Mouse (Mus musculus): Measurements from ENCODE around the gene Braf. TPM values are rescaled to one million over a fixed set of nuclear protein-coding genes. Genes with fewer than 3 reads are reported as not detected.
A peak's percentile ranks its signal among the peaks of the same experiment; 100 is the strongest.
"Not testable (repeated sequence)": the region's sequence is repeated elsewhere in the genome, so short reads cannot be mapped to it uniquely, and the experiment has no call there.

Braf gene
- polyA plus RNA-seq (2015; fragmentation: Nextera tagmentation; extraction: Ambion mirVana) = 6.2 and 8.0 TPM in 2 replicates

DNA sequence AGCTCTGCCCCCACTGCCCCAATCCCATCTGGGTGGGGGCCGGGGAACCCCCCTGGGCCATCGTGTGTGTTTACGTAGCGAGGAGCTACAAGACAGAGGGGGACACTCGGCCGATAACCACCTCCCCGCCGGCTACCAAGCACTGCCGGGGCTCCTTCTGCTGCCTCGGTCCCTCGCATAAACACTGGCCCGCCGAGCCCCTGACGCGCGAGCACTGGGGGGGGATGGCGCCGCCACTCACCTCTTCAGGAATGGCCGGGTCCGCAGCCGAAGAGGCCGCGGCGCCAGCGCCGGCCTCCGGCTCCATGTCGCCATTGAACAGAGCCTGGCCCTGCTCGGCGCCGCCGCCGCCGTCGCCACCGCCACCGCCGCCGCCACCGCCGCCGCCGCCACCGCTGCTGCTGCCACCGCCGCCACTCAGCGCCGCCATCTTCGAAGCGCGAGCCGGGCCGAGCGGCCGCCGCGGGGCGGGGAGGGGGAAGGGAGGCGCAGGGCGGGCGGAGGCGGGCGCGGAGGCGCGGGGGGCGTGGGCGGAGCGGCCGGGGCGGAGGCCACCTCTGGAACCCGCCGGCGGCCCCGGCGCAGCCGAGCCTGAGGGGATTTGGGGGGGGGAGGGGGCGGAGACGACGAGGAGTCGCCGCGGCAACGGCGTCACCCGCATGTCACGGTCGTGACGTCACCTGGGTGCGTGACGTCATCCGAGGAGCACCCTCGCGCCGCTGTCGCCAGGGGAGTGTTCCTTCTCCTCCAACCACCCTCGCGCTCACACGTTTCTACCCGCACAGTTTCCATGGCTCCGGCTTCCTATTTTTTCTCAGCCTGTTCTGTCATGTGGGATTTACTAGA is at the start of gene Braf:
Braf (minus strand) TSS at position 598 of the 846 bp plus-strand sequence.
- peak within 1 kb of the TSS; percentile 87 for H3K4me3 ChIP-seq (replicated peaks)
- WGBS (ENCODE audit: insufficient replicate concordance) = under 1% methylated on average over 81 of the region's 101 CpGs
- H3K27ac ChIP-seq = peak within 1 kb of the TSS; percentile 88
- H3K36me3 ChIP-seq = no peaks in the 10 kb centered on the region
- peak within 1 kb of the TSS; percentile 90 for H3K9ac ChIP-seq
- no peaks in the 10 kb centered on the region for H3K9me3 ChIP-seq (replicated peaks)
- peaks cover 30% of the 10 kb centered on the region for H3K4me1 ChIP-seq (replicated peaks)
- ATAC-seq (ENCODE audit: low read depth) (peak; percentile 86), DNase-seq (peak; percentile 63)
- peak within 1 kb of the TSS; percentile 78 for H3K4me2 ChIP-seq
- H3K27me3 ChIP-seq = no peaks in the 10 kb centered on the region

GRCm38 (mm10) chr6:39775029-39775428 is 49.8 kb upstream of the Braf start:
- Histone ChIP-seq H3K9ac (no peak overlapping the region), H3K4me1 (replicated peaks) (no peaks in the 10 kb centered on the region), H3K9me3 (replicated peaks) (no peaks in the 10 kb centered on the region), H3K4me3 (replicated peaks) (no peak overlapping the region), H3K4me2 (no peak overlapping the region), H3K36me3 (no peaks in the 10 kb centered on the region), H3K27me3 (no peaks in the 10 kb centered on the region), H3K27ac (no peak overlapping the region)
- 78% methylated on average over 9 of the region's 9 CpGs for WGBS (ENCODE audit: insufficient replicate concordance)
- no peak for ATAC-seq (ENCODE audit: low read depth)
- DNase-seq = no peak

- Histone ChIP-seq H3K4me1 (replicated peaks) (no peaks in the 10 kb centered on the region), H3K4me3 (replicated peaks) (no peak overlapping the region), H3K36me3 (no peaks in the 10 kb centered on the region), H3K9ac (no peak overlapping the region), H3K9me3 (replicated peaks) (no peaks in the 10 kb centered on the region), H3K4me2 (no peak overlapping the region), H3K27me3 (no peaks in the 10 kb centered on the region), H3K27ac (no peak overlapping the region)
- DNase-seq (no peak), ATAC-seq (ENCODE audit: low read depth) (no peak)
- 90% methylated on average over 2 of the region's 2 CpGs for WGBS (ENCODE audit: insufficient replicate concordance)
These were observed 32.0 kb upstream of the Braf start for GRCm38 (mm10) chr6:39757229-39757628.

DNA sequence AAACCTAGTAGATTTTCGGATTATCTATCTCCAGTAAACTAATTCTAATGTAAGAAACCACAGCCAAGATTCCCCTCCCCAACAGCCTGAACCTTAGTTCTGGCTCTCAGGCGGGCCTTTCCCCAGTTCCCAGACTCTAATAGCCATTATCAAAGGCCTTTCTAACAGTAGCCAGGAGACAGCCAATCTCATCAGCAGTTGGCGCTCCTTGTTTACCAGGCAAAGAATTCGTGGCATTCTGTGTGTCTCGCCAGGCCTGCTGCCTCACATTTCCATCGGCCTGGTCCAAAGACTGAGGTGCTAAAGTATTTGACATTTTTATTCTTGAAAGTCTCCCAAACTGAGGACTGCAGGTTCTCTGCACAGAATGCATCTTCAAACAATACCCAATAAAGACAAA is 24.6 kb upstream of the Braf start:
- ATAC-seq (ENCODE audit: low read depth) (no peak), DNase-seq (no peak)
- Histone ChIP-seq H3K36me3 (no peaks in the 10 kb centered on the region), H3K27me3 (no peaks in the 10 kb centered on the region), H3K4me2 (no peak overlapping the region), H3K4me1 (replicated peaks) (no peaks in the 10 kb centered on the region), H3K9me3 (replicated peaks) (no peaks in the 10 kb centered on the region), H3K4me3 (replicated peaks) (no peak overlapping the region), H3K27ac (no peak overlapping the region), H3K9ac (no peak overlapping the region)
- 52% methylated on average over 6 of the region's 6 CpGs for WGBS (ENCODE audit: insufficient replicate concordance)

GRCm38 (mm10) chr6:39747094-39747493 is 21.8 kb upstream of the Braf start:
- 39% methylated on average over 1 of the region's 1 CpGs for WGBS (ENCODE audit: insufficient replicate concordance)
- no peak overlapping the region for H3K9ac ChIP-seq

GRCm38 (mm10) chr6:39745456-39745855 is 20.2 kb upstream of the Braf start:
- no peak overlapping the region for H3K9ac ChIP-seq
- H3K4me2 ChIP-seq = no peak overlapping the region
- H3K4me3 ChIP-seq (replicated peaks) = no peak overlapping the region
- no peak overlapping the region for H3K27ac ChIP-seq
- no peaks in the 10 kb centered on the region for H3K27me3 ChIP-seq
- no peaks in the 10 kb centered on the region for H3K36me3 ChIP-seq
- 18% methylated on average over 1 of the region's 1 CpGs for WGBS (ENCODE audit: insufficient replicate concordance)
- DNase-seq = no peak
- H3K9me3 ChIP-seq (replicated peaks) = no peaks in the 10 kb centered on the region
- no peak for ATAC-seq (ENCODE audit: low read depth)
- H3K4me1 ChIP-seq (replicated peaks) = no peaks in the 10 kb centered on the region

More at GRCm38 (mm10) chr6:39747094-39747493, 21.8 kb upstream of the Braf start:
- Histone ChIP-seq H3K36me3 (no peaks in the 10 kb centered on the region), H3K4me2 (no peak overlapping the region), H3K27me3 (no peaks in the 10 kb centered on the region), H3K9me3 (replicated peaks) (no peaks in the 10 kb centered on the region), H3K27ac (no peak overlapping the region), H3K4me3 (replicated peaks) (no peak overlapping the region), H3K4me1 (replicated peaks) (no peaks in the 10 kb centered on the region)
- ATAC-seq (ENCODE audit: low read depth) (no peak), DNase-seq (no peak)

GRCm38 (mm10) chr6:39739698-39740097 is 14.4 kb upstream of the Braf start:
- H3K36me3 ChIP-seq; ATAC-seq (ENCODE audit: low read depth); H3K9me3 ChIP-seq (replicated peaks); H3K9ac ChIP-seq; H3K4me1 ChIP-seq (replicated peaks); H3K27me3 ChIP-seq; DNase-seq; H3K4me3 ChIP-seq (replicated peaks); H3K27ac ChIP-seq; H3K4me2 ChIP-seq: not testable (repeated sequence)
- 76% methylated on average over 9 of the region's 9 CpGs for WGBS (ENCODE audit: insufficient replicate concordance)

- H3K36me3 ChIP-seq = no peaks in the 10 kb centered on the region
- no peaks in the 10 kb centered on the region for H3K27me3 ChIP-seq
- no peak overlapping the region for H3K9ac ChIP-seq
- H3K4me3 ChIP-seq (replicated peaks) = no peak overlapping the region
- H3K4me1 ChIP-seq (replicated peaks) = peaks cover 17% of the 10 kb centered on the region
- WGBS (ENCODE audit: insufficient replicate concordance) = 66% methylated on average over 5 of the region's 5 CpGs
- no peak for ATAC-seq (ENCODE audit: low read depth)
- H3K4me2 ChIP-seq = no peak overlapping the region
- DNase-seq = no peak
- no peaks in the 10 kb centered on the region for H3K9me3 ChIP-seq (replicated peaks)
- no peak overlapping the region for H3K27ac ChIP-seq
These were observed 2.8 kb upstream of the Braf start for GRCm38 (mm10) chr6:39728095-39728494.

- DNase-seq (no peak), ATAC-seq (ENCODE audit: low read depth) (no peak)
- no peak overlapping the region for H3K27ac ChIP-seq
- no peak overlapping the region for H3K4me3 ChIP-seq (replicated peaks)
- H3K27me3 ChIP-seq = no peaks in the 10 kb centered on the region
- H3K9me3 ChIP-seq (replicated peaks) = no peaks in the 10 kb centered on the region
- no peak overlapping the region for H3K4me2 ChIP-seq
- H3K4me1 ChIP-seq (replicated peaks) = peaks cover 25% of the 10 kb centered on the region
- H3K9ac ChIP-seq = no peak overlapping the region
- 73% methylated on average over 3 of the region's 3 CpGs for WGBS (ENCODE audit: insufficient replicate concordance)
- no peaks in the 10 kb centered on the region for H3K36me3 ChIP-seq
These were observed 886 bp upstream of the Braf start for GRCm38 (mm10) chr6:39726149-39726548.

GRCm38 (mm10) chr6:39724542-39724865 is 759 bp downstream of the Braf start:
- H3K9me3 ChIP-seq (replicated peaks) = no peaks in the 10 kb centered on the region
- H3K36me3 ChIP-seq = no peaks in the 10 kb centered on the region
- WGBS (ENCODE audit: insufficient replicate concordance) = under 1% methylated on average over 12 of the region's 12 CpGs
- DNase-seq = peak; percentile 31
- peak; percentile 77 for ATAC-seq (ENCODE audit: low read depth)
- H3K27ac ChIP-seq = peak overlapping the region; percentile 88
- peak overlapping the region; percentile 90 for H3K9ac ChIP-seq
- peak overlapping the region; percentile 87 for H3K4me3 ChIP-seq (replicated peaks)
- peak overlapping the region; percentile 78 for H3K4me2 ChIP-seq
- no peaks in the 10 kb centered on the region for H3K27me3 ChIP-seq
- peaks cover 30% of the 10 kb centered on the region for H3K4me1 ChIP-seq (replicated peaks)

GRCm38 (mm10) chr6:39724071-39724470 is 1.2 kb downstream of the Braf start:
- Histone ChIP-seq H3K36me3 (no peaks in the 10 kb centered on the region), H3K4me2 (peak overlapping the region; percentile 78), H3K9me3 (replicated peaks) (no peaks in the 10 kb centered on the region), H3K27me3 (no peaks in the 10 kb centered on the region), H3K27ac (peak overlapping the region; percentile 88), H3K4me3 (replicated peaks) (peak overlapping the region; percentile 87), H3K9ac (peak overlapping the region; percentile 90), H3K4me1 (replicated peaks) (peaks cover 30% of the 10 kb centered on the region)
- DNase-seq (peak; percentile 5), ATAC-seq (ENCODE audit: low read depth) (no peak)
- 3% methylated on average over 7 of the region's 7 CpGs for WGBS (ENCODE audit: insufficient replicate concordance)

- DNase-seq (no peak), ATAC-seq (ENCODE audit: low read depth) (no peak)
- Histone ChIP-seq H3K36me3 (no peaks in the 10 kb centered on the region), H3K27me3 (no peaks in the 10 kb centered on the region), H3K27ac (no peak overlapping the region), H3K4me3 (replicated peaks) (no peak overlapping the region), H3K4me1 (replicated peaks) (peaks cover 18% of the 10 kb centered on the region), H3K9ac (no peak overlapping the region), H3K4me2 (no peak overlapping the region), H3K9me3 (replicated peaks) (no peaks in the 10 kb centered on the region)
- 82% methylated on average over 6 of the region's 6 CpGs for WGBS (ENCODE audit: insufficient replicate concordance)
These were observed 6.7 kb downstream of the Braf start for GRCm38 (mm10) chr6:39718567-39718966.
